Mouse (Mus musculus): Measurements from ENCODE around the gene Rnf224.

DNA sequence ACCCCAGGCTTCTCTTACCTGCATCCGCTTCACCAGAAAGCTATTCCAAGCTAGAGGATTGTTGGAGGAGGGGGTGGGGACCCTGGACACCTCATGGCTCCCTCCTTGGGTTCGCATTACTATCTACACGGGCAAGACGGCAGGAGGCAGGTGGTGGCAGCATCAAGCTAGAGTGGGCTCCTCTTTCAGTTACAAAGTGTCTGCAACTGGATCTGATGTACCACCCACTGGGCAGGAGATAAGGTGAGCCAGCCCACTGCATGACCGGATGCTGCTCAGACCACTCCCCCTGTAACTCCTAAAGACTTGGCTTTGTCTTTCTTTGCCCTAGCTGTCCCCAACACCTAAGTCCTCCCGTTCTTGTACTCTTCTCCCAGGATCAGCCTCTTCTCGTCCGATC, at the start of gene Rnf224:
- no peak for TF ChIP-seq POLR2A (IDR thresholded peaks at IDR 0.05; ENCODE audit: insufficient read depth, low read depth, low read length)
- no peak for TF ChIP-seq CTCF (IDR thresholded peaks at IDR 0.05)

Data from heart, adult 2 months (tissue).